Mouse (Mus musculus) telencephalon, adult 2 months (tissue): ENCODE measurements around the gene Clec2g.
"Not testable (repeated sequence)": the region's sequence is repeated elsewhere in the genome, so short reads cannot be mapped to it uniquely, and the experiment has no call there.

Experiments
- DNase-seq: peaks from one replicate; pipeline ENCODE4 v3.0.0-alpha.2; 2011; ENCODE audit warnings: low read depth, low spot score

Gene Clec2g

DNA sequence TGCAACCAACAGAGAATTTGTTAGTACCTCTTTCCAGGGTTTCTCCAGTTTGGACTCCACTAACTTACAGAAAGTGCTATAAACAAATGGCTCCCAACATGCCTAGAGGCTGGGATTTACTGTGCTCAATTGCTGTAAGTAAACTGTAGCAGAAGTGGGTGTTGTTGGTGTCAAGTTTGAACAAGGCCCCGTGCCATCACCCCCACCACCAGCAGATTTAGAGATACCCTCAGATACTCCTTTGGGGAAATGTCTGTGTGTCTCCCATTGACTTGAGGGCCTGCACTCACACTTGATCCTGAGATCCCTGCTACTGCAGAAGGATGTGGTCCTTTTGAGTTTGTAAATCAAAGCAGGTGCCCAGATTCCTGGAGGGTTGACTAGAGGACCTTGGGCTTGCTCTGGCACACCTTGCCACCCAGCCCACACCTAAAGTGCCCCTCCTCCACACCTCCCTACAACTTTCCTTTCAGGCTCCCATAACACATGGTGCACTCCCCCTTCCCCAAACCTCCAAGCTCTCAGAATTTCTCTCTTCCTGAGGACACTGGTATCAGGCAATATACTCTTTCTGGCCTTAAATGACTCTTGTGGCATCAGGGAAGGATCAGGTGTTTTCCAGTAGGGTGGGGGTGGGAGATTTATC, 37.3 kb downstream of the Clec2g start:
- no peak for DNase-seq

DNA sequence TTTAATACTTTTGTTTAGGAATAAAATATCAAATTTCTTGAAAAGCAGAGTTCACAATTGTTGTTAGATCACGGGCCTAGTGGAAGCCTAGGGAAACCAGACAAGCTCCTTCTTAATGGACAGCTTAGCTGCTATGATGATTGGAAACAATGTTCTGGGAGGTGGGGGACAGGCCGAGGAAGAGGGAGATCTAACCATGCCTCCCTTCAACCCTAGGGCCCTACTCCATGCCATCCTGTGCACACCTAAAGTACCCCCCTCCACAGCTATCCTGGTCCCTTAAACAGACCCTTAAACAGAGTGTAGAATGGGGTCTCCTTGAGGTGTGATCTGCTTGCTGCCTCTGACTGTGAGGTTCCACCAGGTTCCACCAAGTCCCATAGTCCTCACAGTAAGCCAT, 38.0 kb downstream of the Clec2g start:
- no peak for DNase-seq

DNA sequence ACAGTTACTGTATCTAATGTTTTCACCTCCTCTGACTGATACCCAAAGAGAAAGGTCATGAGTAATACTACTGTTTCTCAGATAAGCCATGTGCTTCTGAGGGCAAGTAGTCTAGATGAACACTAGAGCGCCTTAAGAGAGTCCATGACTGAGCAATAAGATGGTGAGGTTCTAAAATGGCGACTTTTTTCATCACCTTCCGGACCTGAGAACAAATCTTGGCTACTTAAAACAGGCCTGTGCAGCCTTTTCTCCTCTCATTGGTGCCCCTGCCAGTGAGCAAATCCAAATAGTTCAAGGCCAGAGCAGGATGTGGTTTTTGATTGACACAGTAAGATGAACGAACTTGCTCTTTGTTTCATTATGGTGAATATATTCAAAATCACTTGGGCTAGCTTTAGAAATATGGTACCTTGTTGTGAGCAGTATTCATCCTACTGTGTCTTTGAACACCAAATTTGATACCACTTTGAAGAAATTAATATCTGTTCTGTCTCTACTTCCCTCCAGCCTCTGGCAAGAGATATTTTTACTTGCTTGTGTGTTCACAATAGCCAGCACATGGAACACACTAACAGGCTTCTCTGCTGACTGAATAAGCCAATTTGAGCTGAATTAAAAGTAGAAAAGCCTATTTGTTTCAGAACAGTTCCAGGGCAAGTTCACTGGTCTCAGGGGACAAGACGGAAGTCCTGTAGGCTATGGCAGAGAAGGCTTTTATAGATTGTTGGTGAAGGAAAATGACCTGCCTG, 38.7 kb downstream of the Clec2g start:
- no peak for DNase-seq

DNA sequence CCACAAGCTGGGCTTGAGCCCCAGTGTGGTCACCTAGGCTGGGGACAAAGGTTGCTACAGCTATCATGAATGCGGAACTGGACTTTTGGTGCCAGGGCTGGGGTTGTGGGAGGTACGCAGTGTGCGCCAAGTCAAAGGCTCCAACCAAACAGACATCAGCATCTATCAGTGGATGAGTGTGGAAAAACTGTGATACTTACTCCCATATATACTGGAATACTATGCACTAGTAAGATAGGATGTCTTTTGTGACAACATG, 39.2 kb downstream of the Clec2g start:
- no peak for DNase-seq

DNA sequence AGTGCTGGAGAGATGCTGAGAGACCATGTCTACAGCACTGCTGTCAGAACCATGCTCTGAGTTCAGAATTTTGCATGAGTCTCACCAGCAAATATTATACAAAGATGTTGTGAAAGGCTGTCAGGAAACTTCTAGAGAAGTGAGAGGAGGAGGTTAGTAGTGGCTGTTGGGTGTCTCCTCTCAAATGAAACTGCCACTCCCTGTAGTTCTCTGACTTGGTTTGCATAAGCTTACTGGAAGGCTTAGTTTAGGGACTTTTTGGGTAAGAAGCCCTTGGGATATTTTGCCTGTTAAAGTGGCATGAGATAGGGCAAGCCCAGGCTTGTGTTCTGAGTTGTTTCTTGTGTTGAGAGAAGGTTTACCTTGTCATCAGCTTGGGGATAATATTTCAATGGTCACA, 40.7 kb downstream of the Clec2g start:
- DNase-seq = not testable (repeated sequence)

DNA sequence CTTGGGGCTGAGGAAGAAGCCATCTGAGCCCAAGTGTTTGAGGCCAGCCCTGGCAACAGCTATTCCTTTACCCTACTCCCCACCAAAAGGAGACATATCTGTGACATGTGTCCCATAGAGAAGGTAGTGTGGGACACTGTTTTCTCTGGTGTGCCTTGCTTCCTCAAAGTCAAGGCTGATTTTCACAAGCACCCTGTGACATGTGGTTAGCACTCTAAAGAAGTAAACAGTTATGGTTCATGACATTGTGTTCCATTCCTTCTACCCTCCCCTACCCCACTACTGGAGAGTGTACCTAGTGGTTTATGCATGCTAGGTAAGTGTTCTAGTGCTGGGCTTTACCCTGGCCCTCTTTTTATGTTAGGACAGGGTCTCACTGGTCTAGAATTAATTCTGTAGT, 42.0 kb downstream of the Clec2g start:
- DNase-seq = no peak

DNA sequence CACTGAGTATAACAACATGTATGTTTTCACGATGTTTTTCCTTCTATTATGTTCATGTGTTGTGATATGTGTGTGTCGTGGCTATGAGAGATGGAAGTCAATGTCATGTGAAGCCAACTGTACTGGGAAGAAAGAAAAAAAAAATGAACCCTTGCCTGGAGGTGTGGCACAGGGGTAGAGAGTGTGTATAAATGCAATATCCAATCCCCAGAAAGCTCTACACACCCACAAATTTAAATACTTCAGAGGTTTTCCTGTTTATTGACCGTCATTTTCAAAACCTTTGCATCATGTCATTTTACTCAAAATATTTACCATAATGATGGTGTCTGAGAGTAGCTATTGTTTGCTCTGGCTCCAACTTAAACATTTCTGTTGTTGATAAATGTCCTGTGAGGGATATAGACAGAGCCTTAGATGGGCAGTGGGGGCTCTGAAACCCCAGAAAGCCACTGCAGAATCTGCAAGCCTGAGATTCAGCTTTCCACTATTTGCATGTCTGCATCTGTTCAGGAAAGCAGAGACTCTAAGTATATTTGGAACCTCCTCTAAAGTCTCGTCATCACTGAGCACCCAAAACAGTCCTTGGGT, 47.9 kb downstream of the Clec2g start:
- not testable (repeated sequence) for DNase-seq

DNA sequence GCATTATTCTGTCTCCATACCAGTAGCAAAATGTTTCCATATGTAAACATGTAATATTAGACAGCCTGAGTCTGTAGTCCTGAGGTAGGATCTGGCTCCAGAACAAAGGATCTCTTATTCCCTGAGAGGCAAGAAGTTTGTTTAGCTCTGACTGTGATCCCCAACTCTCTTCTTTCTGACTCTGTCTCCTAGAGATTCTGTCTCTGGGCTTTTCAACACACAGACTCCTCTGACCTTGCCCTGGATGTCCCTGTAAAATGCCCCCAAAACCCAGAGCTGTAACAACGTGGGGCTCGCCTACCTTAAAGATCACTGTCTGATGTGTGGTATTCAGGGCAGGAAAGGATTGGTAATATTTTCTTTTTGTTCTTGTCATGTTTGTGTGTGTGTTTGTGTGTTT, 58.2 kb downstream of the Clec2g start:
- DNase-seq = no peak

DNA sequence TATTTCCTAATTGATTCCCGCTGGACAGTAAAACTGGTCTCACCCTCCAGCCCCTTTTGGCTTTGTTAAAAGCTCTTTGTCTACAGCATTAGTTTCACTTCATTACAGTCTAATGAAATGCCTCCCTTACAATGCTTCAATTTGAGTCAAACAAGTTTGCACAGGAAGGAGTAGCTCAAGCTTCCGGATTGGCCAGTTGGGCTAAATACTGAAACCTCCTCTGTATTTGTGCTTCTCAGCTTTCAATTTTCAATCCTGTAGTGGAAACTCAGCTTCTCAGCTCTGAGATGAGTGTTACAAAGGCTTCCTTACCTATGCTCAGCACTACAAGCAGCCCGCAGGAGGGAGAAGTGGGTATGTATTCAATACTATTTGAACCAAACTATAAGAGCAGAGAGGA, 58.6 kb downstream of the Clec2g start:
- DNase-seq = no peak

DNA sequence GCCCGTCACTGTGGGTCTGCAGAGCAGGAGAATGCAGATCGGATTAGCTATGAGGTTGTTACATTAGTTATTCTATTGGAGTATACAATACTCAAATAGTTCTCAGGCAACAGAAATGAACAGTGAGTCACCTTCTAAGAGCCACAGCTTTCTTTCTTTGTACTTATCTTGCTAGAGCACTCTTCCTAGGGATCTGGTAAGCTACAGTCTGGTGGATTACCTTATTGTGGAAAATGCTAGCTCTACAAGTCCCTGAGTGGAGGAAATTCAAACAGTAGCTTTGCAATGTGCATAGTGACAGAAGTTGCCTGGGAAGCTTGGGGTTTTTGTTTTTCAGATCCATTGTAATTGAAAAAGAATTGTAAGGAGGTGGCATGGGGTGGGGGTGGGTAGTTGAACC, 59.0 kb downstream of the Clec2g start:
- no peak for DNase-seq

DNA sequence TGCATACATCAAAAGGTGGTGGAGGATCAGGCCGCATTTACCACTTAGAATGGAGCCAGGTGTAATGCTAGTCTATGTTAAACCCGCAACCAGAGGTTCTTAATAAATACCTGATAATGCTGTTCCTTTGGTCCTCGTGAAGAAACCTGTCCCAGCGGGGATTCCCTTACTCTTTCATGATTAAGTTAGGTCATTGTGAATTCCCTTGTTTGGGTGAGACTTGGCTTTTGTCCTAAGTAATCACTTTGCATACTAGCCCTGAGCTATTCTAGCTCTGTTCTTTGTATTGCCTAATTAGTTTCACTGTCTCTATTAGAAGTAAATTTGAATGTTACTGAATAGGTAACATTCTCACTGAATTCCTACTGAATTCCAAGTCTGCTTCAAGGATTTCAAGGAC, 60.2 kb downstream of the Clec2g start:
- DNase-seq = no peak

DNA sequence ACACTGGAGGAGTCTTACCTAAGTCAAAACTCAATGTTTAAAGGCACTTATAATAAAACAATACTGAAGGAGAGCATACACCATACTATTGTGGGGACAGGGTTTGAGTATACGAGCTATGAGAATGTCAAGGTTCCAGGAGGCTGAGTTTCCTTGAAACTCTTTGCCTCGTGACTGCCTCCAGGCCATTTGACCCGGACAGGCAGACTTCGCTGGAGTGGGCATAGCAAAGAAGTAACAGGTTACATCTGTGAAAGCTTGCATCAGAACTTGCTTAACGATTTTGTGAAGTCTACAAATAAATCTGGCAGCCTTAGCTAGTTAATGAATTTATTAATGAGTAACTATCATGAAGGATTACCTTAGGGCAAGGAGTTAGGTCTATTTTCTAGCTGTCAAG, 60.6 kb downstream of the Clec2g start:
- DNase-seq = no peak

DNA sequence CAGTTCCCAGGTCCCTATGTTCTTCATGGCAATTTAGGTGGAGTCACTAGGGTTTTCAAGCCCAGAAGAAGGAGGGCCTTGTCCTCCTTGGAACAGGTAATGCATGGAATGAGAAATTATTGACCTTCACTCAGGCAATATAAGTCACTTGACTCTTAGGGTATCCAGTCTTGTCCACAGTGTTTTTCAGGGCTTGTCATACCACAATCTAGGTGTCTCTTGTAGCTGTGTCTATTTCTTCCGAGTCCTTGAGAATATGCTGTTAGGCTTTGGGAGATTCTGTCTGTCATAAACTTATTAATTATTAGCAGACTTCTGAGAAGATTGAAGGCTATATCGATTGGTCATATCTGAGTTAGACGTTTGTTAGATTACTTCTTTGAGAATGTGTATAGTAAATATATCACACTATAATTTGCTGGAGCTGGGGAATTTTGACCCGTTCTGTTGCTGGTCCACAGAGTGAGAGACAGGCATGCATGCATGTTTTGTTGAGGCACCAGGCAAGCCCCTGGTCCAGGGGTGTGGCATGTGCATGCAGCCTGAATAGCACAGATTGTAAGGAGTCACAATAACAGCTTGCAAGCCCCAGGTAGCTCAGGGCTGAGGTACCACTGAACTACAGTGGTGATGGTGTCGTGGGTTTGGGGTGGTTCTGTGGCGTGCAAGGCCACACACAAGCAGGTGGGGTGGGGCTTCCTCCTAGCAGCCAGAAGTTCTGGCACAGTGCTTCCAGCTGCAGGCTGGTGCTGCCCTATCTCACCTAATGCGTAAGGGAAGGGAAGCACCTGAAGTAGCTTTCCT, 61.3 kb downstream of the Clec2g start:
- DNase-seq = no peak

DNA sequence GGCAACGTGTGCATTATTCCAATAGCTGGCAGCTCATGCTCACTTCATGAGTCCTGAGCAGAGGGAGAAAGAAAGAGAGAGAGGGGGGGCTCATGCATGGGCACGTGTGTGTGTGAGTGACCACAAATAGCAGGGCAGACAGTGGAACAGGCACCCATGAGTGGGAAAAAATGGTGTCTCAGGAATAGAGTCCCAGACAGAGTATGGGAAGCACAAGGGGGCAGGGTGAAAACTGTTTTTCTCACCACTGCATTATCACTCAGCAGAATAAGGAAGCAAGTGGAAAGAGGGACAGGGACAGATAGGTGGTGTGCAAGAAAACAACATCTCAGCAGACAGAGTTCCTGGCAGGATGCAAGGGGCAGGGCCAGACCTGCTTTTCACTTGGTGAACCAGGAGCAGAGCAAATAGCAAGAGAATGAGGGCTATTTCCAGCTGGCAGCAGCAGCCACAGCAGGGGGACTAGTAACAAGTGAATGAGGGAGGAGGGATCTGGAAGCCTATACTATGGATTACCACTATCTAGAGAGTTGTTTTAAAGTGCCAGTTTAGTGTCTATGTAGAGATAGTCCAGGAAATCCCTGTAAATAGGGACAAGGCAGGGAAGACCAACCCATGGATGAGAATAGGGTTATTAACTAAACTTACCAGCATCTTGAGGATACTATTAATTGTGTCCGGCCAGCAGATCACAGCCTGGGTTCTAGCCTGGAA, 62.0 kb downstream of the Clec2g start:
- DNase-seq = no peak

DNA sequence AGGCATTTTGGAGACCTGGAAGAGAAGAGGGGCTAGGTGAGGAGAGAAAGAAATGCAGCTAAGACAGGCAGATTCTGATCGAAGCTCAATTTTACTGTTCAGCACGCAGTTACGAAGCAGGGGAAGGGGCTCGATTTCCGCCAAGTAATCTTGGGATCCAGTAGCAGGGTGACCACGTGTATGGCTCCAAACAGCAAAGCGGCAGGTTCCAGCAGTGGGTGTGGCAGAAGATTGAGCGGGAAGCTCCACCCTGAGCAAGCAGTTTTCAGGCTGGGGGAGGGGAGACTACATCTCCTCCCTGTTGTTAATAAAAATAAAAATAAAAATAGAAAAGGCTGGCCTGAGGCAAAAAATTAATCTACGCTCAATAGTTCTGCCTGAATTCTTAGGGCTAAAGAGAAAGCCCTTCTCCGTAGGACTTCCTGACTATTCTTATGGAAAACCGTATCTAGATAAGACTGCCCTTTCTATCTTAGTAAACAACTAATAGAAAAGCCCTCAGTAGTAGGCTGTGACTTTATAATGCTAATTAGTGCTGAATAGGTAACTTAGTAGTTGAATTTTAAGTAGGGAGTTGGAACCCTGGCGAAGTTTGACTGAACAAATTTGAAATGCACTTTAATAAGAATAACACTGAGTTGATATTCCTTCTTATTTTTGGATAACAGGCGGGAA, 62.7 kb downstream of the Clec2g start:
- DNase-seq = no peak

DNA sequence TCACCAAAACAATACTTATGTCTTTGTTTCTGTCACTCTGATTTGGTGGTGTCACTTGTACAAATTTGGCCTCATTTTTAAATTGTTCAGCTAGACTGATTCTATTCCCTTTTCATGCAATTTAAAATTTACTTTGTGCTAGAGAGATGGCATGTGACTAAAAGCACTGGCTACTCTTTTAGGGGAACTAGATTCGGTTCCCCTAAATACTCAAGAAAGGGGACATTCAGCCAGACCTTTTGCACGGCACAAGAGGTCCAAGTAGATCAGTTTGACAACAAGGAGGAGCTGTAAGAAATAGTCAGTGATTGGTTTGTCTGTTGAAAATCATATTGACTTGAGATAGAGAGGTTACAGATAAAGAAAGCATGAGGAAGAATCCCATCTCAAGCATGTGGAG, 67.2 kb downstream of the Clec2g start:
- DNase-seq = no peak

DNA sequence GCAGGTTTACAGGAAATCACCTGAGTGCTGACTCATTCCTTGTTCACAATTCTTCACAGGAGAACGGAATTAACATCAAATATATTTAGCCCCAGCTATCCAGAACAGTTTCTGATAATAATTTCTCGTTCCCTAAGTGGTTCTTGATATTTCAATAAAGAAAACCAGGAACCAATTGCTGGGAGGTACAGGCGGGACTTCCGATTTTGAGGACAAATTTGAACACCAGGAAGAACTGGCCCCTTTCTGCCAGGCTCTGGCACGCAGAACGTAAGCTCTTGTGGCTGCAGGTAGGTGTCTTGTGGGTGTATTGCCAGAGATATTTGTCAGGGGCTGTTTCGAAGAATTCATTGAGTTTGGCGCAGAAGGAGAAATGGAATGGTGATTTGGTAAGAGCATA, 74.4 kb downstream of the Clec2g start:
- DNase-seq = no peak

DNA sequence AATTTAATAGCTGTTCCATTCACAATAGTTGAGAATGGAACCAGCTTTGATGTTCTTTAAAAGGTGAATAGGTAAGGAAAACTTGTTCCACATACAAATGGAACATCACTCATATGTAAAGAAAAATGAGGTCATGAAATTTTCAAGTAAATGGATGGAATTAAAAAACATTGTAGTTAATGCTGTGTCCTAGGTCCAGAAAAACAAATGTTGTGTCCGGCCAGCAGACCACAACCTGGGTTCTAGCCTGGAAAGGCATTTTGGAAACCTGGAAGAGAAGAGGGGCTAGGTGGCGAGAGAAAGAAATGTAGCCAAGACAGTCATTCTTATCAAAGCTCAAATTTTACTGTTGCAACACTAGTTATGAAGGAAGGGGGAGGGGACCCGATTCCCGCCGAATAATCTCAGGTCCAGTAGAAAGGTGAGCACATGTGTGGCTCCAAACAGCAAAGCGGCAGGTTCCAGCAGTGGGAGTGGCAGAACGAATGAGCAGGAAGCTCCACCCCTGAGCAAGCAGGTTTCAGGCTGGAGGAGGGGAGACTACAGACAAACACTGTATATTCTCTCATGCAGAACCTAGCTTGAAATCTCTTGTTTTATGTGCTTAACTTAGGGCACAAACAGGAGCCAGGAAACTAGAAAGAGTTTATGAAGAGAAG, 75.8 kb downstream of the Clec2g start:
- DNase-seq = not testable (repeated sequence)

DNA sequence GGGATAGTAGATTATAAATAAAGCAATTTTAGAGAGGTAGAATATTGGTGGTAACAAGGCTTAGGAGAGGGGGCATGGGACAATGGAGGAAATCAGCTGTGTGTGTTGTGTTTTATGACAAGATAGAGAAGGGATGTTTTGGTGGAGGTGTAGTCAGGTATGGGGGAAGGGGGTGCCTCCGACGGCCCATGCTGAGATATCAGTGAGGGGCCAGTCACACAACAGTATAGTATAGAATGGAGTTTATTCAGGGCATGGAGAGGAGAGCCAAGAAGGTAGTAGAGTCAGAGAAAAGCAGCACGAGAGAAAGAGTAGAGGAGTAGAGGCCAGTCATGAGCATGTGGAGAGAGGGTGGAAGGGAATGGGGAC, 76.3 kb downstream of the Clec2g start:
- DNase-seq = no peak

DNA sequence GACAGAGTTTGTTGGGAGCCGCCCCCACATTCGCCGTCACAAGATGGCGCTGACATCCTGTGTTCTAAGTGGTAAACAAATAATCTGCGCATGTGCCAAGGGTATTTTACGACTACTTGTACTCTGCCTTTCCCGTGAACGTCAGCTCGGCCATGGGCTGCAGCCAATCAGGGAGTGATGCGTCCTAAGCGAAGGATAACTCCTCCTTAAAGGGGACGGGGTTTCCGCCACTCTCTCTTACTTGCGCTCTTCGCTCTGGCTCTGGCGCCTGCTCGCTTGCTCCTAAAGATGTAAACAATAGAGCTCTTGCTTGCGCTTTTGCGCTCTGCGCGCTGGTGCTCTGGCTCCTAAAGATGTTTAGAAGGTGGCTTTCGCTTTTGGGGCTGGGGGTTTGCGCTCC, 77.8 kb downstream of the Clec2g start:
- DNase-seq = not testable (repeated sequence)

DNA sequence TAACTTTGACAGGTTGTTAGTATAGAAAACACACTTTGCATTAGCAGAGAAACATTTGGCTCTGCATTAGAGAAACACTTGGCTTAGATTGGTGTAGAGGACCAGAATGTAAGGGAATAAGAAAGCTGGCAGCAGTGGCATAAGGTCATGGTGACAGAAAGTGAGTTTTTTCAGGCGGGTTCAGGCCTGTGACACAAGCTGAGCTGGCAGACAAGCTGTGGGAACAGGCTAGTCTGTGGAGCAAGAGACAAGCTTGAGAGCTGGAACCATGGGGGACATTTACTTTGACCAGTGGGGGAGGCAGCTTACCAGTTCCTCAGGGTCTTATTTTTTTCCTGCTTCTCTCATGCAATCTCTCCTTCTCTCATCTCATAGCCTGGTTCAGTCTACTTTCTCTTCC, 78.8 kb downstream of the Clec2g start:
- no peak for DNase-seq
